Mouse (Mus musculus): ENCODE data around the gene Pfdn6.
"Not testable (repeated sequence)": the region's sequence is repeated elsewhere in the genome, so short reads cannot be mapped to it uniquely, and the experiment has no call there.

DNA sequence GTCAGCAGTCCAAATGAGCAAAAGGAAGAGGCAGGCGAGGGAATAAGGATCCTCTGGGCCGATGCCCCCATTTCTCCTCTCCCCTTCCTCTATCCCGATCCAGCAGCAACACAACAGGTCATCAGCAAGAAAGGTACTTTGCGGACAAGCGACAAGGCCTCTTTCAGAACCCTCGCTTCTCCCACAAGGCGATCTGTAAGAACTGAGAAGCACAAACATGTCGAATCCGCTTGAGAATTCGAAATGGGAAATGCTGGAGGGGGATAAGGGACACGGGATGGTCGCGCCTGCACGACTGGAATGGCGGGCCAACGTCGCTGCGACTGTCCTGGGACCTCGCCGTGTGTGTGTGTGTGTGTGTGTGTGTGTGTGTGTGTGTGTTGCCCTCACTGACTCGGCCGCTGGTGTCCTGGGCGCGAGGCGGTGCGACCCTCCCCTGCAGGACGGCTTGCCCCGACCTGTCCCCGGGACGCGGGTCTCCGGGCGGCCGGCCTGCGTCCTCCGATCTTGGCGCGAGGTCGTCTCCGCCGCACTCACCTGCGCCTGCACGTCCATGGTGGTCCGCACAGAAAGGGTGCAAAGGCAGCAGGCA is 50.1 kb downstream of the Pfdn6 start:
- not testable (repeated sequence) for TF ChIP-seq CTCF (IDR thresholded peaks at IDR 0.05; ENCODE audit: low read depth); EP300 (optimal IDR thresholded peaks at IDR 0.05)

Measured in stomach, postnatal 0 days (tissue).